8 mouse cellular contexts compared by ENCODE assay signal in genomic region chr10:115252321-115252757, GRCm38 (mm10). TPM values are rescaled to one million over a fixed set of nuclear protein-coding genes. Genes with fewer than 3 reads are reported as not detected.
DNase-seq lines count a peak whose midpoint lies in the region; ATAC-seq and TF ChIP-seq lines count a peak whose summit lies in the region.

No protein-coding gene starts in this region.

- peak overlapping the region; percentile 39; the same call in 1 of the 2 replicates for H3K9ac ChIP-seq in forebrain, postnatal 0 days
- peak overlapping the region; percentile 49 for H3K9ac ChIP-seq in lung, embryonic 15.5 days

- no peak for ATAC-seq in forebrain, postnatal 0 days
- ATAC-seq in lung, embryonic 15.5 days (ENCODE audit: borderline replicate concordance, extremely low read depth, low FRiP score, low TSS enrichment): no peak

- TF ChIP-seq POLR2A in bone marrow, adult 2 months (IDR thresholded peaks at IDR 0.05; ENCODE audit: borderline replicate concordance, control insufficient read depth, low read depth, low read length): no peak

- no peaks in the 10 kb centered on the region for H3K36me3 ChIP-seq in forebrain, postnatal 0 days (ENCODE audit: insufficient read depth)
- H3K36me3 ChIP-seq in lung, embryonic 15.5 days: no peaks in the 10 kb centered on the region

- peak overlapping the region; percentile 13; the same call in 1 of the 2 replicates for H3K27ac ChIP-seq in bone marrow, adult 2 months (ENCODE audit: control insufficient read depth, insufficient read depth, low read depth, low read length, poor library complexity)
- H3K27ac ChIP-seq in forebrain, postnatal 0 days (ENCODE audit: low read depth, low read length): no peak overlapping the region
- H3K27ac ChIP-seq in lung, embryonic 15.5 days: peak overlapping the region; percentile 75

- intact Hi-C loops in left cerebral cortex, postnatal 14 days (cut with DNase I): loop anchor here (5.0 kb wide), 2 partner anchors 40 to 60 kb away; no protein-coding TSS in a partner anchor
- intact Hi-C loops in left cerebral cortex, postnatal 36 days (cut with DNase I): loop anchor here (5.0 kb wide), 1 partner anchor 55 kb away; no protein-coding TSS in a partner anchor

- peak; percentile 36 for DNase-seq in CD4-positive helper T cell, adult 2 months (ENCODE audit: low read depth, low spot score)
- DNase-seq in forebrain, postnatal 0 days: peak; percentile 7
- peak; percentile 36 for DNase-seq in kidney, adult 11 months
- DNase-seq in retina, postnatal 1 day: peak; percentile 27
- no peak for DNase-seq in left cerebral cortex, postnatal 14 days (ENCODE audit: low spot score in 2 of 2)
- no peak for DNase-seq in left cerebral cortex, postnatal 36 days (ENCODE audit: low spot score in 2 of 2)

- no peak for TF ChIP-seq CTCF in bone marrow, adult 2 months (IDR thresholded peaks at IDR 0.05; ENCODE audit: control insufficient read depth, insufficient read depth, low read length)
- no peak for TF ChIP-seq CTCF in forebrain, postnatal 0 days (IDR thresholded peaks at IDR 0.05; ENCODE audit: low read depth)

- no peaks in the 10 kb centered on the region for H3K9me3 ChIP-seq in forebrain, postnatal 0 days (ENCODE audit: low read length)
- H3K9me3 ChIP-seq in lung, embryonic 15.5 days: no peaks in the 10 kb centered on the region

- 1% methylated on average over 10 of the region's 10 CpGs for WGBS in bone marrow, adult 2 months
- 15% methylated on average over 10 of the region's 10 CpGs for WGBS in forebrain, postnatal 0 days
- 4% methylated on average over 10 of the region's 10 CpGs for WGBS in lung, embryonic 15.5 days

- H3K27me3 ChIP-seq in forebrain, postnatal 0 days (ENCODE audit: insufficient read depth, low read length): no peaks in the 10 kb centered on the region
- H3K27me3 ChIP-seq in lung, embryonic 15.5 days: no peaks in the 10 kb centered on the region

- peak overlapping the region; percentile 54 for H3K4me2 ChIP-seq in forebrain, postnatal 0 days (ENCODE audit: low read depth)
- H3K4me2 ChIP-seq in lung, embryonic 15.5 days: peak overlapping the region; percentile 73

- H3K4me3 ChIP-seq in bone marrow, adult 2 months (replicated peaks; ENCODE audit: control insufficient read depth, low read depth, low read length): peak overlapping the region; percentile 48
- H3K4me3 ChIP-seq in forebrain, postnatal 0 days (ENCODE audit: low read depth, low read length): peak overlapping the region; percentile 90
- peak overlapping the region; percentile 94 for H3K4me3 ChIP-seq in lung, embryonic 15.5 days

- H3K4me1 ChIP-seq in bone marrow, adult 2 months (ENCODE audit: control insufficient read depth, insufficient read depth, low read length): no peaks in the 10 kb centered on the region
- 0 out of 2 replicates have a peak, but pooled peaks cover 14% of the 10 kb centered on the region for H3K4me1 ChIP-seq in forebrain, postnatal 0 days (ENCODE audit: insufficient read depth)
- H3K4me1 ChIP-seq in lung, embryonic 15.5 days: peaks cover 10% of the 10 kb centered on the region

RNA-seq across cellular contexts. Expression of gene Tbc1d15, which starts 1.1 kb away (rescaled TPM):
- polyA plus RNA-seq in bone marrow, adult 2 months (2011; ENCODE audit: insufficient read depth, insufficient read length, low replicate concordance, missing spikeins): 17.0 and 35.4 TPM in 2 replicates
- total RNA-seq in forebrain, postnatal 0 days (2014; rRNA removed): 8.5 and 10.3 TPM in 2 replicates
- polyA plus RNA-seq in forebrain, postnatal 0 days (2015; fragmentation: Nextera tagmentation; extraction: Ambion mirVana): 24.7 and 31.3 TPM in 2 replicates
- 56.3 and 57.4 TPM in 2 replicates for polyA plus RNA-seq in lung, embryonic 15.5 days (2015; fragmentation: Nextera tagmentation; extraction: Ambion mirVana)
- total RNA-seq in left cerebral cortex, postnatal 14 days (2021): 10 to 100 TPM; 41.4 to 42.9 TPM
- total RNA-seq in left cerebral cortex, postnatal 36 days (2021): 10 to 100 TPM; 48.5 to 53.8 TPM

Comparison
In these comparisons a context has a peak if more than half of its experiments do, and no peak if none do; other contexts are left out.
1. DNase-seq: peak in CD4-positive helper T cell, adult 2 months (single experiment), forebrain, postnatal 0 days (single experiment), kidney, adult 11 months (single experiment) and retina, postnatal 1 day (single experiment); none in left cerebral cortex, postnatal 14 days (0 of 2) and left cerebral cortex, postnatal 36 days (0 of 2).
2. Peak in every context shown above with its lines, with median percentiles within 50 percentile points of each other: H3K4me3 ChIP-seq.